Mouse (Mus musculus) ES-E14 (cell line): ENCODE data around the gene Zmiz1.

ENCODE experiments used
- CHD2 ChIP-seq: IDR thresholded peaks from 2 replicates; pipeline ENCODE4 v1.6.1; 2014; ENCODE audit warnings: mild to moderate bottlenecking, low read depth, low read length, inconsistent platforms
- HCFC1 ChIP-seq: IDR thresholded peaks from 2 replicates; pipeline ENCODE4 v1.6.1; 2012; ENCODE audit warnings: low read length, inconsistent platforms, borderline replicate concordance; ENCODE audit not compliant: insufficient read depth
- MAFK ChIP-seq: IDR thresholded peaks from 2 replicates; pipeline ENCODE4 v1.6.1; 2014; ENCODE audit warnings: mild to moderate bottlenecking, low read depth, low read length, inconsistent platforms; ENCODE audit not compliant: insufficient read depth
- ZC3H11A ChIP-seq: IDR thresholded peaks from 2 replicates; pipeline ENCODE4 v1.6.1; 2012; ENCODE audit warnings: low read depth, mild to moderate bottlenecking, inconsistent platforms, low read length, borderline replicate concordance

DNA sequence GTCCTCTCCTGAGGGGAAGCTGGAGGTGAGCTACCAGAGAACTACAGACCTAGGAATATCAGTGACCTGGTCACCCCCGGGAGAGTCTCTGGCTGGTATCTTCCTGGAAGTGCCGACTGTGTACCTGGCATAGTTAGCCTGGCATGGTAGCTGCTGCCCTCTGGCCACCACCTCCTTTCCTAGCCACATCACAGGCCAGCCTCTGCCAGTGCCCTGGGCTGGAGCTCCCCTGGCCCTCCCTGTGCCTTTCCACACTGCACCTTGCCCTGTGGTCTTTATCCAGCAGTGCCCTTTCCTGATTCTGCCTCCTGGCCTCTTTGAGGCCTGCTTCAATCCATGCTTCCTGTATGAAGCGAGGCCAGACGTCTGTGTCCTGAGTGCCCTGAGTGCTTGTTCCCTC lies 81.2 kb downstream of the Zmiz1 start:
- TF ChIP-seq MAFK (no peak), HCFC1 (no peak), ZC3H11A (no peak), CHD2 (no peak)
